Mouse (Mus musculus) hindbrain, embryonic 13.5 days (tissue): ENCODE measurements at regions not wholly inside any gene's neighbourhood (a gene's known extent, or its start where the extent isn't known, plus 50 kb on each side); places are given as distances from the start of the nearest gene placed in this dataset.

Experiments used
- ATAC-seq: fragments of 200-750 bp; cut with Nextera tagmentation; 2 replicates; pipeline ENCODE4 v1.8.0; 2017; ENCODE audit warnings: moderate TSS enrichment; ENCODE audit not compliant: low FRiP score
- H3K27ac ChIP-seq: fragments of 300-500 bp; sonication (generic); 2 replicates; pipeline ENCODE4 v1.5.1; 2015; ENCODE audit warnings: inconsistent platforms, mild to moderate bottlenecking, moderate library complexity
- H3K27me3 ChIP-seq: fragments of 300-500 bp; sonication (generic); 2 replicates; pipeline ENCODE4 v1.6.1; 2015; ENCODE audit warnings: mild to moderate bottlenecking, inconsistent platforms
- H3K36me3 ChIP-seq: fragments of 300-500 bp; sonication (generic); 2 replicates; pipeline ENCODE4 v1.6.1; 2015; ENCODE audit warnings: mild to moderate bottlenecking, inconsistent platforms
- H3K4me1 ChIP-seq: fragments of 300-500 bp; sonication (generic); replicated peaks from 2 replicates; pipeline ENCODE4 v1.6.1; 2015; ENCODE audit warnings: inconsistent platforms
- H3K4me2 ChIP-seq: fragments of 300-500 bp; sonication (generic); 2 replicates; pipeline ENCODE4 v1.6.1; 2015; ENCODE audit warnings: inconsistent platforms, mild to moderate bottlenecking, moderate library complexity
- H3K4me3 ChIP-seq: fragments of 300-500 bp; sonication (generic); 2 replicates; pipeline ENCODE4 v1.5.1; 2015; ENCODE audit warnings: mild to moderate bottlenecking, inconsistent platforms
- H3K9ac ChIP-seq: fragments of 300-500 bp; sonication (generic); 2 replicates; pipeline ENCODE4 v1.6.1; 2015; ENCODE audit warnings: mild to moderate bottlenecking, inconsistent platforms
- H3K9me3 ChIP-seq: fragments of 300-500 bp; sonication (generic); 2 replicates; pipeline ENCODE4 v1.6.1; 2016; ENCODE audit warnings: inconsistent platforms
- WGBS: fragments of 180-500 bp; shearing (Covaris S2); methylation state at CpG from one replicate; pipeline ENCODE4 v1.1.7; 2015; 5-methylcytosine and 5-hydroxymethylcytosine counted together

- H3K27ac ChIP-seq, result no peak overlapping the region
- H3K27me3 ChIP-seq, result no peaks in the 10 kb centered on the region
- H3K4me3 ChIP-seq, result no peak overlapping the region
- H3K36me3 ChIP-seq, result peaks cover 10% of the 10 kb centered on the region; the same call in 1 of the 2 replicates
- WGBS, result 71% methylated on average over 3 of the region's 3 CpGs
- H3K9me3 ChIP-seq, result peaks cover 52% of the 10 kb centered on the region
- peak; percentile 37; the same call in 1 of the 2 replicates for ATAC-seq
- no peak overlapping the region for H3K9ac ChIP-seq
- H3K4me2 ChIP-seq, result no peak overlapping the region
- no peaks in the 10 kb centered on the region for H3K4me1 ChIP-seq
Measured at GRCm38 (mm10) chr16:3231566-3231965, 359.3 kb upstream of the Olfr161 start.

GRCm38 (mm10) chr16:3232610-3233009 is 358.2 kb upstream of the Olfr161 start:
- Histone ChIP-seq H3K9ac (no peak overlapping the region), H3K4me1 (no peaks in the 10 kb centered on the region), H3K27ac (no peak overlapping the region), H3K4me3 (no peak overlapping the region), H3K9me3 (peaks cover 63% of the 10 kb centered on the region), H3K27me3 (no peaks in the 10 kb centered on the region), H3K4me2 (no peak overlapping the region), H3K36me3 (peaks cover 10% of the 10 kb centered on the region; the same call in 1 of the 2 replicates)
- WGBS, result 47% methylated on average over 2 of the region's 2 CpGs
- 0 out of 2 replicates have a peak, but pooled peaks have one; percentile 28 for ATAC-seq

GRCm38 (mm10) chr16:3234063-3234462 is 356.8 kb upstream of the Olfr161 start:
- no peak overlapping the region for H3K9ac ChIP-seq
- no peak overlapping the region for H3K4me3 ChIP-seq
- no peak overlapping the region for H3K4me2 ChIP-seq
- H3K9me3 ChIP-seq, result peaks cover 76% of the 10 kb centered on the region
- no peak overlapping the region for H3K27ac ChIP-seq
- H3K4me1 ChIP-seq, result no peaks in the 10 kb centered on the region
- peaks cover 10% of the 10 kb centered on the region for H3K36me3 ChIP-seq
- H3K27me3 ChIP-seq, result no peaks in the 10 kb centered on the region
- ATAC-seq, result peak; percentile 44
- 59% methylated on average over 2 of the region's 2 CpGs for WGBS

GRCm38 (mm10) chr16:3240982-3241719 is 349.7 kb upstream of the Olfr161 start:
- ATAC-seq, result peak; percentile 29; the same call in 1 of the 2 replicates
- peaks cover 78% of the 10 kb centered on the region for H3K9me3 ChIP-seq

GRCm38 (mm10) chr16:3241939-3242338 is 348.9 kb upstream of the Olfr161 start:
- Histone ChIP-seq H3K27ac (no peak overlapping the region), H3K4me2 (no peak overlapping the region), H3K36me3 (no peaks in the 10 kb centered on the region; the same call in 1 of the 2 replicates), H3K27me3 (no peaks in the 10 kb centered on the region), H3K9ac (no peak overlapping the region), H3K9me3 (peaks cover 75% of the 10 kb centered on the region), H3K4me1 (no peaks in the 10 kb centered on the region), H3K4me3 (no peak overlapping the region)
- no peak for ATAC-seq
- 74% methylated on average over 1 of the region's 1 CpGs for WGBS

More at GRCm38 (mm10) chr16:3240982-3241719, 349.7 kb upstream of the Olfr161 start:
- Histone ChIP-seq H3K4me1 (no peaks in the 10 kb centered on the region), H3K36me3 (no peaks in the 10 kb centered on the region; the same call in 1 of the 2 replicates), H3K4me3 (no peak overlapping the region), H3K27ac (no peak overlapping the region), H3K4me2 (no peak overlapping the region), H3K27me3 (no peaks in the 10 kb centered on the region), H3K9ac (no peak overlapping the region)
- 67% methylated on average over 5 of the region's 5 CpGs for WGBS

- H3K4me1 ChIP-seq, result no peaks in the 10 kb centered on the region
- 0 out of 2 replicates have a peak, but pooled peaks have one; percentile 8 for ATAC-seq
- no peak overlapping the region for H3K27ac ChIP-seq
- H3K36me3 ChIP-seq, result no peaks in the 10 kb centered on the region
- no peak overlapping the region for H3K4me3 ChIP-seq
- no peaks in the 10 kb centered on the region for H3K27me3 ChIP-seq
- H3K4me2 ChIP-seq, result no peak overlapping the region
- peaks cover 53% of the 10 kb centered on the region for H3K9me3 ChIP-seq
- no peak overlapping the region for H3K9ac ChIP-seq
Measured at GRCm38 (mm10) chr16:3246422-3246821, 344.4 kb upstream of the Olfr161 start.

GRCm38 (mm10) chr16:3247006-3247754 is 343.7 kb upstream of the Olfr161 start:
- 46% methylated on average over 2 of the region's 2 CpGs for WGBS
- no peak overlapping the region for H3K4me3 ChIP-seq
- H3K27ac ChIP-seq, result no peak overlapping the region
- no peak for ATAC-seq
- no peaks in the 10 kb centered on the region for H3K36me3 ChIP-seq
- no peaks in the 10 kb centered on the region for H3K4me1 ChIP-seq
- peaks cover 46% of the 10 kb centered on the region for H3K9me3 ChIP-seq
- no peak overlapping the region for H3K4me2 ChIP-seq
- no peak overlapping the region for H3K9ac ChIP-seq
- H3K27me3 ChIP-seq, result no peaks in the 10 kb centered on the region

- ATAC-seq, result no peak
- 51% methylated on average over 2 of the region's 2 CpGs for WGBS
- Histone ChIP-seq H3K36me3 (no peaks in the 10 kb centered on the region), H3K27me3 (no peaks in the 10 kb centered on the region), H3K27ac (no peak overlapping the region), H3K4me1 (no peaks in the 10 kb centered on the region), H3K9me3 (peaks cover 42% of the 10 kb centered on the region), H3K4me2 (no peak overlapping the region), H3K4me3 (no peak overlapping the region), H3K9ac (no peak overlapping the region)
Measured at GRCm38 (mm10) chr16:3247755-3248110, 343.1 kb upstream of the Olfr161 start.

GRCm38 (mm10) chr16:3253885-3254284 is 337.0 kb upstream of the Olfr161 start:
- 45% methylated on average over 1 of the region's 1 CpGs for WGBS
- H3K4me2 ChIP-seq, result no peak overlapping the region
- H3K9me3 ChIP-seq, result peaks cover 43% of the 10 kb centered on the region
- no peaks in the 10 kb centered on the region for H3K36me3 ChIP-seq
- no peaks in the 10 kb centered on the region for H3K4me1 ChIP-seq
- H3K27ac ChIP-seq, result no peak overlapping the region
- H3K4me3 ChIP-seq, result no peak overlapping the region
- H3K9ac ChIP-seq, result no peak overlapping the region
- no peaks in the 10 kb centered on the region for H3K27me3 ChIP-seq
- ATAC-seq, result no peak

GRCm38 (mm10) chr16:3256051-3256450 is 334.8 kb upstream of the Olfr161 start:
- peaks cover 41% of the 10 kb centered on the region for H3K9me3 ChIP-seq
- no peak overlapping the region for H3K9ac ChIP-seq
- ATAC-seq, result no peak
- H3K4me1 ChIP-seq, result no peaks in the 10 kb centered on the region
- no peaks in the 10 kb centered on the region for H3K27me3 ChIP-seq
- no peak overlapping the region for H3K27ac ChIP-seq
- no peaks in the 10 kb centered on the region for H3K36me3 ChIP-seq
- H3K4me3 ChIP-seq, result no peak overlapping the region
- no peak overlapping the region for H3K4me2 ChIP-seq

- WGBS, result 87% methylated on average over 1 of the region's 1 CpGs
- H3K9me3 ChIP-seq, result peaks cover 62% of the 10 kb centered on the region
- no peak overlapping the region for H3K27ac ChIP-seq
- no peak overlapping the region for H3K4me2 ChIP-seq
- H3K4me3 ChIP-seq, result no peak overlapping the region
- no peak overlapping the region for H3K9ac ChIP-seq
- no peaks in the 10 kb centered on the region for H3K4me1 ChIP-seq
- no peaks in the 10 kb centered on the region for H3K36me3 ChIP-seq
- no peak for ATAC-seq
- no peaks in the 10 kb centered on the region for H3K27me3 ChIP-seq
Measured at GRCm38 (mm10) chr16:3265351-3265750, 325.5 kb upstream of the Olfr161 start.

GRCm38 (mm10) chr16:3271819-3272490 is 318.9 kb upstream of the Olfr161 start:
- Histone ChIP-seq H3K4me2 (no peak overlapping the region), H3K9ac (no peak overlapping the region), H3K4me3 (no peak overlapping the region), H3K27me3 (no peaks in the 10 kb centered on the region), H3K27ac (no peak overlapping the region), H3K36me3 (no peaks in the 10 kb centered on the region), H3K4me1 (no peaks in the 10 kb centered on the region), H3K9me3 (peaks cover 75% of the 10 kb centered on the region)
- no peak for ATAC-seq
- 56% methylated on average over 2 of the region's 2 CpGs for WGBS
